Comparison of ENCODE assay signal across 22 mouse cellular contexts in genomic region chr13:116795041-116795440, GRCm38 (mm10).
"Had no signal": no experiment of that assay in that cellular context is flagged by ENCODE, and none has a peak within 500 bp of the region (broad histone marks: within the 10 kb centered on the region; RNA-seq: fewer than 3 reads in every experiment).

No protein-coding gene starts in this region.

- H3K9me3 ChIP-seq: lung, embryonic 15.5 days; midbrain, embryonic 10.5 days; midbrain, embryonic 12.5 days; neural tube, embryonic 13.5 days; neural tube, embryonic 15.5 days had no signal

- H3K9ac ChIP-seq: lung, embryonic 15.5 days; midbrain, embryonic 12.5 days; neural tube, embryonic 13.5 days; neural tube, embryonic 15.5 days had no signal

- H3K27me3 ChIP-seq: lung, embryonic 15.5 days; megakaryocyte, embryonic 14.5 days; midbrain, embryonic 12.5 days; neural tube, embryonic 13.5 days; neural tube, embryonic 15.5 days had no signal

- H3K4me1 ChIP-seq: lung, embryonic 15.5 days; megakaryocyte, embryonic 14.5 days; midbrain, embryonic 10.5 days; midbrain, embryonic 12.5 days; neural tube, embryonic 13.5 days; neural tube, embryonic 15.5 days had no signal

- H3K27ac ChIP-seq: lung, embryonic 15.5 days; macrophage; midbrain, embryonic 10.5 days; midbrain, embryonic 12.5 days; neural tube, embryonic 13.5 days; neural tube, embryonic 15.5 days had no signal

- H3K36me3 ChIP-seq: lung, embryonic 15.5 days; midbrain, embryonic 10.5 days; midbrain, embryonic 12.5 days; neural tube, embryonic 13.5 days; neural tube, embryonic 15.5 days had no signal

- H3K4me2 ChIP-seq: lung, embryonic 15.5 days; midbrain, embryonic 12.5 days; neural tube, embryonic 13.5 days; neural tube, embryonic 15.5 days had no signal

- H3K4me3 ChIP-seq: lung, embryonic 15.5 days; megakaryocyte, embryonic 14.5 days; midbrain, embryonic 10.5 days; midbrain, embryonic 12.5 days; myocyte; neural tube, embryonic 13.5 days; neural tube, embryonic 15.5 days had no signal

- ATAC-seq: lung, postnatal 0 days; midbrain, embryonic 16.5 days had no signal

- DNase-seq: lung, adult 2 months; lung, postnatal 14 days; lung, postnatal 36 days; midbrain, embryonic 14.5 days; retina, postnatal 1 day; right cerebral cortex, adult 18-20 months; right cerebral cortex, postnatal 25 days; right cerebral cortex, postnatal 4 days; spleen, adult 18-20 months; thymus, adult 18-20 months; thymus, postnatal 14 days; thymus, postnatal 36 days had no signal
